Mouse (Mus musculus): ENCODE data around the gene Stard10.

DNA sequence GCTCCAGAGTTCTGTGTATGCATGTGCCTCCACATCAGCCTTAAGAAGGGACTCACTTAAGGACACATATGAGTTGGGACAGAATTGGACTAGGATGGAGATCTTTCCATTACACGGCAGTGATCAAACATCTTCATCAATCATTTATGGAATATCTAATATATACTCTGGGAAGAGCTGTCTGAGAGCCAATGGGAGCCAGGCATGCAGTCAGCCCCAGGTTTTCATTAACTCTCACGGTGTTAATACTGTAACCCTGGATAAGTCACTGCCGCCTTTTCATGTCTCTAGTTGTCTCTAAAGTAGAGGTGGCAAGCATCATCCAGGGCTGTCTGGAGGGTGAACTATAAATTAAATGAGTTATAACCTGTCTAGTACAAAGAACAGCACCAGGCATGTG lies 3.9 kb upstream of the Stard10 start:
- no peak for TF ChIP-seq ZNF384 (IDR thresholded peaks at IDR 0.05; ENCODE audit: low read depth, low read length)
- no peak for TF ChIP-seq ZC3H11A (IDR thresholded peaks at IDR 0.05; ENCODE audit: borderline replicate concordance, low read depth, low read length)
- no peak for TF ChIP-seq MAFK (IDR thresholded peaks at IDR 0.05; ENCODE audit: insufficient read depth, low read depth, low read length)
- no peak for TF ChIP-seq HCFC1 (IDR thresholded peaks at IDR 0.05; ENCODE audit: borderline replicate concordance, insufficient read depth, low read length)
